Mouse (Mus musculus): ENCODE results near the gene Oosp2. TPM values are rescaled to one million over a fixed set of nuclear protein-coding genes. Genes with fewer than 3 reads are reported as not detected.
A peak's percentile ranks its signal among the peaks of the same experiment; 100 is the strongest.

The Oosp2 gene
- 1.1 and 3.4 TPM in 2 replicates for total RNA-seq (2015)
- not detected in 2 replicates for total RNA-seq (2017)

DNA sequence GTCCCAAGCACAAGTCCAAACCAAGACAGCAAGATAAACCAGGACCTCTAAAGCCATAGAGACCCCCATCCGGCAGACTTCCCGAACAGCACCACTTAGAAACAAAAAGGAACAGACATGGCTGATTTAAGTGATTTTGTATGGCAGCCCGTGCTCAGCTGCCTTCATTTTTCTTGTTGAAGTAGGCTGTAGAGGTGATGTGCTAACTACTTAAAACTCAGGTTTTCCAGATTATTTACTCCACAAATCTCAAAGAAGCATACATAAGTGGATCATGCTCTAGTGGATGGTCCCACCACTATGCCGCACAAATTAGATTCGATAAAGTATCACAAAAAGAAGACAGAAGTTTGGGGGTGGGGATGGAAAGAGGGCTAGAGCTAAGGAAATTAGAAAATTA lies at the start of gene Oosp2:
Oosp2 (minus strand) TSS at position 101 of the 400 bp plus-strand sequence.
- no peak for ATAC-seq (replicated peaks; ENCODE audit: poor library complexity)

DNA sequence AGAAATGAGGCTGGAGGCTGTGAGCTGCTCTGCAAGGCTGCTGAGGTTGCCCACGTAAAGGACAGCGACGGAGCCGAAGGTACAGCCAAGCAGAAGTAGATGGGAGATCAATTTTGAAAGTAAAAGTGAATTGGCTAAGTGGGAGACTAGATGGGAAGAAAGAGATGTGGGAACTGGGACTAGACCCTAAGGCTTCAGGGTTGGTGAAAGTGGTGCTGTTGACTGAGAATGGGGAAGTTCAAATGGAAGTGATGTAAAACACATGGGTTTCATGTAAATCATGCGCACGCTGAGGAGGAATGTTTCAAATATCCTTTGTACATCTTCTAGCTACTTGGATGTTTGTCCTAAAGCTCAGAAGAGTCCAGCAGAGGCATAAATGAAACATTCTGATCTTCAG lies 38.0 kb upstream of the Oosp2 start:
- ATAC-seq (replicated peaks; ENCODE audit: poor library complexity) = peak; percentile 85

- no peak for ATAC-seq (replicated peaks; ENCODE audit: poor library complexity)
These were observed 36.4 kb upstream of the Oosp2 start, which contains the start of gene Oosp3 for GRCm38 (mm10) chr19:11696755-11697154. Gene Oosp3 (plus strand): TSS chr19:11697055.

DNA sequence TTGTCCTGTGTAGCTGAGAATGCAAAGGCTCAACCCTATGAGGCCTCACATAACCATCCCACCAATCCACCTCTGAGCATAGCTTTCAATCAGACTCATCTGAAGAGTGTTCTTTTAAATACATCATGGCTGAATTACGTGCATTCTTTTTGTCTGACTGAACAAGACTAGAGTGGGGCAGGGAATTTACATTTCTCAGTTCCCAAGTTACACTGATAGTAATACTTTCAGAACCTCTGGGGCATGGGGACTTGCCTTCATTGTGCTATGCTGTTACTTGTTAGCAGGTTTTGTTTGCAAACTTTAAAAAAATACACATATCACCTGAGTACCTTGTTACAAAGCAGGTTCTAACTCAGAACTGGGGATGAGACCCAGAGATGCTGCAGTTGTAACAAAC lies 31.1 kb upstream of the Oosp2 start:
- no peak for ATAC-seq (replicated peaks; ENCODE audit: poor library complexity)

- ATAC-seq (replicated peaks; ENCODE audit: poor library complexity) = no peak
These were observed 30.5 kb upstream of the Oosp2 start, which contains the start of gene Oosp1 for GRCm38 (mm10) chr19:11690839-11691238. Gene Oosp1 (minus strand): TSS chr19:11691150.

DNA sequence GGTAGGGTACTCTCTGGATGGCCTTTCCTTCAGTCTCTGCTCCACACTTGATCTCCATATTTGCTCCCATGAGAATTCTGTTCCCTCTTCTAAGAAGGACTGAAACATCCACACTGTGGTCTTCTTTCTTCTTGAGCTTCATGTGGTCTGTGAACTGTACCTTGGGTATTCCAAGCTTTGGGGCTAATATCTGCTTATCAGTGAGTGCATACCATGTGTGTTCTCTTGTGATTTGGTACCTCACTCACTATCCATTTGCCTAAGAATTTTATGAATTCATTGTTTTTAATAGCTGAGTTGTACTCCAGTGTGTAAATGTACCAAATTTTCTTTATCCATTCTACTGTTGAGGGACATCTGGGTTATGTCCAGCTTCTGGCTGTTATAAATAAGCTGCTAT lies 1.2 kb upstream of the Oosp2 start:
- ATAC-seq (replicated peaks; ENCODE audit: poor library complexity) = no peak

DNA sequence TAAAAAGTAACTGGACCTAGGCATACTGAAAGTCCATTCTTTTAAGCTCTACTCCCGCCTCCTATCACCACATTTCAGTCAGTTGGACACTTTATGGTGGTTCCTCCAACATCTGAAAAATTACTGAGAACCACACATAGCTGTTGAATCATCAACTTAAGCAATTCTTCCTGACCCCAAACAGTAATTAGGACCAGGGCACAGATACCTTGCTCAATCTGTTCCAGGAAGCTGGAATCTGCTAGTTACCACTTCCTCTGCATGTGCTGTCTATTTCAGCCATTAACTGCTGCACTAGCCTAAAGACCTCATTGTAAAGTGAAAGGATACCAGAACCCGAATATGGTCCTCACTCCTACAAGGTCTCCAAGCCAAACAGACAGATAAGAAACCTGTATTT lies 1.2 kb downstream of the Oosp2 start:
- ATAC-seq (replicated peaks; ENCODE audit: poor library complexity) = peak; percentile 100

DNA sequence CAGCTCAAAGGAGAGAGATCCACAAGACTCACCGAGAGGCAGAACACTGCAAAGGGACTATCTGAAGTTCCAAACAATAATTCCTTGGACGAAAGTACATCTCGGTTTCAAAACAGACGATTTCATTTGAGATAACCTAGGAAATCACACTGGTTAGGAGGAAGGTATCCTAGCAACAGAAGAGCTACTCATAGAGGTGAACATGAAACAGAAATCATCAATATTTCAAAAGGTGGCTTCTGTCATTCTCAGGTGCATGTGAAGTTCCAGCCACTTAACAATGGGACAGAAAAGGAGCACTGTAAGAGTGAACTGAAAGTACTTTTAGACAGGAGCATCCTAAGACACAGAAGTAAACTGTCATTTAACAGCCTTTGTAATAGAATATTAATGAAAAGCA lies 10.8 kb downstream of the Oosp2 start:
- no peak for ATAC-seq (replicated peaks; ENCODE audit: poor library complexity)

- ATAC-seq (replicated peaks; ENCODE audit: poor library complexity) = peak; percentile 71
These were observed 14.2 kb downstream of the Oosp2 start for GRCm38 (mm10) chr19:11646166-11646565.

- peak; percentile 92 for ATAC-seq (replicated peaks; ENCODE audit: poor library complexity)
These were observed 19.6 kb downstream of the Oosp2 start, which contains the start of gene Ms4a3 for GRCm38 (mm10) chr19:11640732-11641131. Gene Ms4a3 (minus strand): TSS chr19:11640851.

GRCm38 (mm10) chr19:11639038-11639437 lies 21.3 kb downstream of the Oosp2 start:
- no peak for ATAC-seq (replicated peaks; ENCODE audit: poor library complexity)

DNA sequence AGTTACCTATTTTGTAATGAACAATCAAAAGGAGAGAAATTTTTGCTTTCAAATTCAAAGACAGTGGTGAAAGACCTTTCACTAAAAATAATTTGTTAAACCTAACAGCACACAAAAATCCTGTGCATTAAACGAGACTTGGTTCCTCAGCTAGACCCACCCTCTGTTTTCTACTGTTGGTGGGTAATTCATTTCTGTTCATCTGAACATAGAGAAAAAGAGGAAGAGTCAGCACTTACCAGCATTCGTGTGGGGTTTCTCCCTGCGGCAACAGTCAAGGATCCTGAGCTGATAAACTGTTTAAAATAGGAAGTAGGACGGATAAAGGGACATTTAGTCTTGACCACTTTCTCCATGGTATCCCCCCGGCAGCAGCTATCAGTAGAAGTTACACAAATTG lies 24.8 kb downstream of the Oosp2 start:
- peak; percentile 47 for ATAC-seq (replicated peaks; ENCODE audit: poor library complexity)

- ATAC-seq (replicated peaks; ENCODE audit: poor library complexity) = peak; percentile 65
These were observed 26.0 kb downstream of the Oosp2 start for GRCm38 (mm10) chr19:11634330-11634729.

DNA sequence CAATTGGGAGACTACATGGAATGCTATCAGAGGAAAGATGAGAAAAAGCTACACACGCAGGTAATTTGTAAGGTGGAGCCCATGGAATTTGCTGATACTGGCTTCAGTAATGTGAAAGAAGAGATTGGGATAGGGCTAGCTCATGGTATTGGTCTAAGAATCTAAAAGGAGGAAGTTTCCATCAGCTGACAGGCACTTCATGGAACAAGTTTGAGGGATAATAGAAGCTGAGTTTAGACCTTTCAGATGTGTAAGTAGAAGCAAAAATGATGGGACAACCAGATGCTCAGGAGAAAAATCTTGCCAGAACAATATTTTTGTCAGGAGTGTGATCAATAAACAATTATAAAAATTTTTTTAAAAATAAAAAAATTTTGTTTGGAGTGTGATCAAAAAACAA lies 26.6 kb downstream of the Oosp2 start:
- ATAC-seq (replicated peaks; ENCODE audit: poor library complexity) = no peak

- ATAC-seq (replicated peaks; ENCODE audit: poor library complexity) = peak; percentile 92
These were observed 35.1 kb downstream of the Oosp2 start for GRCm38 (mm10) chr19:11625231-11625630.

GRCm38 (mm10) chr19:11624800-11625199 lies 35.6 kb downstream of the Oosp2 start:
- no peak for ATAC-seq (replicated peaks; ENCODE audit: poor library complexity)

- ATAC-seq (replicated peaks; ENCODE audit: poor library complexity) = no peak
These were observed 36.8 kb downstream of the Oosp2 start, which contains the start of gene Ms4a2 for GRCm38 (mm10) chr19:11623551-11623950. Gene Ms4a2 (minus strand): TSS chr19:11623719.

GRCm38 (mm10) chr19:11617983-11618382 lies 42.4 kb downstream of the Oosp2 start:
- ATAC-seq (replicated peaks; ENCODE audit: poor library complexity) = peak; percentile 75

DNA sequence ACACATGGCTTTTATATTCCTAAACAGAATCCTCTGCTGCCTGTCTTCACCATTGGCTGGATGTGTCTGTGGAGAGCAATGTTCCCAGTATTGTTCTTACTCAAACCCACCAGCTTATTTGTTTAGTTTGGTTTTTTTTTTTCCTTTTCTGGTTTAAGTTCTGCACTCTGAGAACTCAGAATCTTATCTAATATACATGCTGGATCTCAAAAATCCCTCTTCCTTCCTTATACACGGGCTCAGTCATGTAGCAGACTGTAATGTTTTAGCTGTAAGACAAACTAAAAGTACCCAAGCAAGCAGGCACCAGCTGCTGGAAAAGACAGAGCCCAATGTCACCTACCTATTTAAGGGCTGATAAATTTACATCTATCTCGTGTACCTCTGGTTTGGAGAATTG lies 45.6 kb downstream of the Oosp2 start:
- ATAC-seq (replicated peaks; ENCODE audit: poor library complexity) = no peak

DNA sequence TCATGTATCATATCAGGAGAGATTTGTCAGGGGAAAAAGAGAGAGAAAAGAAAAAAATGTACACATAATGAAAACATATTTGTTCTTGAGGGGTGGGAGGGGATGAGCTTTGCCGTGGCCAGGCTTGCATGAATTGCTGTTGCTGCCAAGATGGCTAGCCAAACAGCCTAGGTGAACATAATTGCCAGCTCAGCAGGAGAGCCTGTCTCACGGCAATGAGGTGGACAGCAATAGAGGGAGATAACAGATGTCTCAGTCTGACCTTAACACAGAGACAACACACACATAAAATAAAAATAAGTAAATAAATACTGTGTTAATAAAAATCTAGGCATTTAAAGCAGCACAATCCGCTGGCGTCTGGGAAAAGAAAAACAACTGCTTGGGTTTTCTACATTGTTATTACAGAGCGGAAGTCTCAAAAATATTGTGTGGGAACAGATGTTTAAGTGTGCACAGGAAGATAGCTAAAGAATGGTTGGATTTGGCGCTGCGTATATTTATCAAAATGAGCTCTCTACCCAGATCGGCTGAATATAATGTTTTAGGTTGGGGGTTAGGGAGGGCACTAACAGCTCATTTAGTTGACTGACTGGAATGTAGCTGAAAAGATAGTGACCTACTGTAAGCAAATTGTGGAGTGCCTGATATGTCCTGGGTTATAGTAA lies 46.4 kb downstream of the Oosp2 start:
- peak; percentile 15; the same call in 1 of the 2 replicates for ATAC-seq (replicated peaks; ENCODE audit: poor library complexity)

DNA sequence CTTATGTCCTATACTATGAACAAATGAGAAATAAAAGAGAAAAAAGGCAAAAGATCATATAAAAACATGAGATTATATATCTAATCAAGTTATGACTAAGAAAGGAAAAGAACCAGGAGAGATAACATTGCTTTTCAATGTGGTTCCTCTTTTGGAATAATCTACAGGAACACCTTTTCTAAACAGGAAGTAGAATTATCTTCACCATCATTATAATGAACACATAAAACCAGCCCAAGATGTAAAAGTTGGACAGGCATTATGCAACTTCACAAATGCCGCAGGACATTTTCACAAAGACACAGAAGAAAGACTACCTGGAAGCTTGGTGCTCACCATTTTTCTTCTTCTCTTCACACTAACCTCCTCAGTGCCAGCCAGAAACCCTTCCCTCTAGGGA lies 47.3 kb downstream of the Oosp2 start:
- peak; percentile 28 for ATAC-seq (replicated peaks; ENCODE audit: poor library complexity)

DNA sequence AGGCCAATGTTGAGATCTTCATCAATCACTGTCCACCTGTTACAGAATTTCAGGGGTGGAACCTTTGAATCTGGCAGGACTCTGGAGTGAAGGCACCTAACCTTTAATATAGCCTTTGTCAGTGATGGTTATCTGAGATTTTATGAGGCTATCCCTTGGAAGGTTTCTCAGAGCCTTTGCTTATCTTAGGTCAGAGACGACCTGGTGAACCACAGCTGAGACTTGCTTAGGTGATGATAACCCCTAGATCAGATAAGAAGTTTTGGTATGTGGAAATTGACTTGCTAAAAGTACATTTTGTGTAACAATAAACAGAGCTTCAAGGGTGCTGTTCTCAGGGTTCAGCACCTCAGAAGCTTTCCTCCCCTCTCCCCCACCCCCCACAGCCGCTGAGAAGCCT lies 48.1 kb downstream of the Oosp2 start:
- no peak for ATAC-seq (replicated peaks; ENCODE audit: poor library complexity)

DNA sequence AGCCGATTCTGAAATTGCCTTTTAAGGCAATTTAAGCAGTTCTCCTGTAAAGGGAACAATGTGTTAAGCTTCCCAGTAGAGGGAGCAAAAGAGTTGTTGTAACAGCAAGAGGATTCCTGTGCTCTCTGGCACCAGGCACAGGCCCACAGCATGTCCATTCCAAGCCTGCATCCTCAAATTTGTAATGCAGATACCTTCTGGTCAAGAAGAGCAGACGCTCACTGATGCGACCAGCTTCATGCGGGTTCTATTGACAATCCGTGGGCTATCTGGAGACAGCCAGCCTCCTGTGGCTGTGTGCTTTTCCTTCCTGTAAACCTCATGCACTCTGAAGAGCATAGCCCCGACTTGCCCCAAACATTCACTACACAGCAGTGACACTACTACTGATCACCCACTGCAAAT lies 48.8 kb downstream of the Oosp2 start:
- peak; percentile 82 for ATAC-seq (replicated peaks; ENCODE audit: poor library complexity)

All from megakaryocyte progenitor cell, adult 5-6 weeks (primary cell).